Mouse (Mus musculus) spleen, adult 2 months (tissue): ENCODE measurements around the gene Fndc7. TPM values are rescaled to one million over a fixed set of nuclear protein-coding genes. Genes with fewer than 3 reads are reported as not detected.
A peak's percentile ranks its signal among the peaks of the same experiment; 100 is the strongest.

Experiments
- DNase-seq, 2 experiments: peaks; one replicate each; pipeline versions ENCODE4 v3.0.0 to v3.0.0-alpha.2; 2012 to 2021; ENCODE audit warnings: low spot score in 2 of 2, low read depth in 1 of 2
- H3K27ac ChIP-seq: fragments of 200-500 bp; 2 replicates; pipeline ENCODE4 v1.5.1; 2012; ENCODE audit warnings: low read length, inconsistent platforms; ENCODE audit not compliant: insufficient read depth
- H3K27me3 ChIP-seq: fragments of 200-500 bp; 2 replicates; pipeline ENCODE4 v1.6.1; 2012; ENCODE audit warnings: mild to moderate bottlenecking, moderate library complexity, low read length, inconsistent platforms; ENCODE audit not compliant: control insufficient read depth, insufficient read depth
- H3K36me3 ChIP-seq: fragments of 200-500 bp; 2 replicates; pipeline ENCODE4 v1.6.1; 2012; ENCODE audit warnings: mild to moderate bottlenecking, low read length, inconsistent platforms; ENCODE audit not compliant: control insufficient read depth, insufficient read depth
- H3K4me1 ChIP-seq: fragments of 200-500 bp; 2 replicates; pipeline ENCODE4 v1.6.1; 2011; ENCODE audit warnings: inconsistent platforms; ENCODE audit not compliant: control insufficient read depth, insufficient read depth, insufficient read length
- H3K4me3 ChIP-seq: fragments of 200-500 bp; 2 replicates; pipeline ENCODE4 v1.5.1; 2011; ENCODE audit warnings: mild to moderate bottlenecking, inconsistent platforms; ENCODE audit not compliant: insufficient read depth, insufficient read length; ENCODE audit errors: extremely low read depth
- CTCF ChIP-seq: fragments of 200-500 bp; IDR thresholded peaks from 2 replicates; pipeline ENCODE4 v1.5.1; 2011; ENCODE audit warnings: mild to moderate bottlenecking, inconsistent platforms; ENCODE audit not compliant: insufficient read depth, insufficient read length, insufficient replicate concordance; ENCODE audit errors: extremely low read depth
- POLR2A ChIP-seq: fragments of 200-500 bp; IDR thresholded peaks from 2 replicates; pipeline ENCODE4 v1.6.1; 2011; ENCODE audit warnings: low read depth, low read length, inconsistent platforms
- WGBS: fragments of 180-500 bp; shearing (Covaris S2); methylation state at CpG from one replicate; pipeline ENCODE4 v1.1.7; 2018; 5-methylcytosine and 5-hydroxymethylcytosine counted together
- polyA plus RNA-seq: library from polyadenylated mRNA; depleted of rRNA; stranded (reverse); fragments of >200 nt; gene quantifications from 2 replicates; pipeline ENCODE4 v1.2.3, GENCODE M21; 2012

The Fndc7 gene
- polyA plus RNA-seq, 1 experiment = 2.0 TPM

DNA sequence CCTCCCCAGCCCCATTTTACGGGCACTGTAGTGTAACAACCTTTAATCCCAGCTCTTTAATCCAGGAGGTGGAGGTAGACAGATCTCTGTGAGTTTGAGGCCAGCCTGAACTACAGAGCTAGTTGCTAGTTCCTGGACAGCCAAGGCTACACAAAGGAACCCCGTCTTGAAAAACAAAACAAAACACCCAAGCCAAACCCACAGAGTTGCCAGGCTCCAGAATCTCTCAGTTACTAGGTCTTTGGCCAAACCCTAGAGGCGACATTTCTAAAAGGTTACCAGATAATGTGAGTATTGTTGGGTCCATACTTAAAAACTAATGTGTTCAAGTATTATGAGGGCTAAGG is 32.7 kb downstream of the Fndc7 start:
- WGBS = 53% methylated on average over 3 of the region's 3 CpGs
- H3K4me3 ChIP-seq = no peak overlapping the region
- H3K36me3 ChIP-seq = no peaks in the 10 kb centered on the region
- peaks cover 3% of the 10 kb centered on the region; the same call in 1 of the 2 replicates for H3K4me1 ChIP-seq
- TF ChIP-seq POLR2A (no peak), CTCF (no peak)
- no peak for DNase-seq
- H3K27me3 ChIP-seq = no peaks in the 10 kb centered on the region
- peak overlapping the region; percentile 29 for H3K27ac ChIP-seq

DNA sequence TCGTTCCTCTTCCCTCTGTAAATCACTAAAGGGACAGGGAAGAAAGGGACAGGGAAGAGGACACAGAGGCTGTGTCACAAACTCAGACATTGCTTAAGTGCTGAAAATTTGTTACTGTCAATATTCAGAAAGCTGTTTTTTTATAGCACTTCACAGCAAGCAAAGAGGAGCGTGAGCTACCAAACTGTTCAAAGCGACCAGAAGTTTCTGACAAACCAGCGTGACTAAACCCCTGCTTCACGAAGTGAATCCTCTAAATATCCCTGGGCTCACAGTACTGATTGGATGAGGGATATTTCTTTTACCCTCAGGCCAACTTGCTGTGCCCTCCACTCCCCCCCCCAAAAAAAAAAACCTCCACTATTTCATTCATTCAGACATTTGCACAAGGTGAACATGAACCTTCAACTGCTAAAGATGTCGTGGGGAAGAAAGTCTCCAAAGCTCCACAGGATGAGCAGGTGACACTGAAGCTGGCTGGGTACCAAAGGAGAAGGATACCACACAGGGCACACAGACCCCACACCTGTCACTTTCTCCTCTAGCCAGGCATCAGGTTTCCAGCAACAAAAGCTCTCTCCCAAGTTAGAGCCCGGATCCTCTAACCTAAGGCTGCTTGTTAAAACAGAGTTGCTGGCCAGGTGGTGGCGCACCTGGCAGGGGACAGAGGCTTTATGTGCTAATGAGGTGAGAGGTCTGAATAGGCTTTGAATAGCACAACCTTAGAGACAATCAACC is 33.3 kb downstream of the Fndc7 start:
- no peaks in the 10 kb centered on the region for H3K27me3 ChIP-seq
- TF ChIP-seq POLR2A = no peak
- TF ChIP-seq CTCF = peak; percentile 64; the same call in 1 of the 2 replicates
- DNase-seq = peak in 1 of 2 experiments; percentile 69
- H3K36me3 ChIP-seq = no peaks in the 10 kb centered on the region
- H3K4me1 ChIP-seq = peaks cover 3% of the 10 kb centered on the region; the same call in 1 of the 2 replicates
- no peak overlapping the region for H3K4me3 ChIP-seq
- 71% methylated on average over 8 of the region's 8 CpGs for WGBS
- H3K27ac ChIP-seq = peak overlapping the region; percentile 29

DNA sequence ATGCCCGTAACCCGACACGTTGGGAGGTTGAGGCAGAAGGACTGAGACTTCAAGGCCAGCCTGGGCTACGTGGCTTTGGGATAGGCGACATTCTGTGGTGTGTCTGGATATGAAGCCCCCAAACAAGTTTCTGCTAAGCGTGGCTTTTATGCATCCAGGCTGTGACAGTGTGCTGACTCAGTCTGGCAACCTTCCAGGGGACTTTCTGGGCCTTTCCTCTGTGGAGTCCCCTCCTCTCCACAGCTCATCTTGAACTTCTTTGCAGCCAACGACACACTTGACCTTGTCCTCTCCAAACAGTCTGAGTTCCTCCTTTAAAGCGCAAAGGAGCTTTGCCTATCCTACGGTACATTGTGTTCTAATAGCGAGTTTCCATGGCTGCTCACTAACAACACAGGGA is 33.9 kb downstream of the Fndc7 start:
- TF ChIP-seq CTCF (no peak), POLR2A (no peak; the same call in 1 of the 2 replicates)
- 59% methylated on average over 10 of the region's 10 CpGs for WGBS
- no peak for DNase-seq
- Histone ChIP-seq H3K27me3 (no peaks in the 10 kb centered on the region), H3K4me1 (peaks cover 3% of the 10 kb centered on the region; the same call in 1 of the 2 replicates), H3K4me3 (no peak overlapping the region), H3K27ac (peak overlapping the region; percentile 84), H3K36me3 (no peaks in the 10 kb centered on the region)

DNA sequence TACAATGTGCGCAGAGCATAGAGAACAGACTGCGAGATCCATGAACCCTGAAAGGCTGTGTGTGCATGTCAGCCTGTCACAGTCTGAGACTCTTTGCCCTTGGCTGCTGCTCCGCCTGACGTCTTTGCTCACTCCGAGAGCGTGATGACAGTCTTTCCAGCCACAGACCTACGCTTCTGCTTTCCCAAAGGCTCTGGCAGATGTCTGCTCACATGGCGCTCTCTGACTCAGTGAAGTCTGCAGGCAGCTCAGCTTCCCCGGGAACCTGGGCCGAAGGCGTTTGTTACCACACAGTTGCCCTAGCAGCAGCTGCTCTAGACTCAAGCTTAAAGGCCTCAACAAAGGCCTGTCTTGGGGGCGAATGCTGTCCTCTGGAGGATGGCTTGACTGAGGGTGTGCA is 34.4 kb downstream of the Fndc7 start:
- Histone ChIP-seq H3K36me3 (no peaks in the 10 kb centered on the region), H3K27ac (peak overlapping the region; percentile 84), H3K27me3 (no peaks in the 10 kb centered on the region), H3K4me3 (no peak overlapping the region), H3K4me1 (peaks cover 3% of the 10 kb centered on the region; the same call in 1 of the 2 replicates)
- WGBS = 68% methylated on average over 12 of the region's 12 CpGs
- no peak for DNase-seq
- no peak for TF ChIP-seq POLR2A

DNA sequence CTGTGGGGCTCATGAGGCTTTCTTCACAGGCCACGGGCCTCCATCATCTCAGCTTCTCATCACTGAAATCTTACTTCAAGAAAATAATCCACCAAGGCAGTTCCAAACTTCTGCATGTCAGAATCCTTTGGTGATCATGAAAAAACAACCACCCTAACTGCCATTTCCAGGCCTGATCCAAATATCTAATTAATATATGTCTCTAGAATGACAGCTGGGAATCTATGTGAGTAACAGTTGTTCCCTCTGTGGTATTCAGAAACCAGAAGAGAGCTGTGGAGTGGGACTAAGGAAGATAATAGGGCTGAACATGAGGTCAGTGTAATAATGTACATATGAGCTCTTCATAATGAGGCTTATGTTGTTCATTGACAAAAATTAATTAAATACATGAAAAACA is 36.5 kb downstream of the Fndc7 start:
- no peak for DNase-seq
- TF ChIP-seq CTCF (no peak), POLR2A (no peak)
- Histone ChIP-seq H3K36me3 (no peaks in the 10 kb centered on the region), H3K4me3 (no peak overlapping the region), H3K4me1 (peaks cover 3% of the 10 kb centered on the region; the same call in 1 of the 2 replicates), H3K27ac (no peak overlapping the region), H3K27me3 (no peaks in the 10 kb centered on the region)
- 64% methylated on average over 1 of the region's 1 CpGs for WGBS

DNA sequence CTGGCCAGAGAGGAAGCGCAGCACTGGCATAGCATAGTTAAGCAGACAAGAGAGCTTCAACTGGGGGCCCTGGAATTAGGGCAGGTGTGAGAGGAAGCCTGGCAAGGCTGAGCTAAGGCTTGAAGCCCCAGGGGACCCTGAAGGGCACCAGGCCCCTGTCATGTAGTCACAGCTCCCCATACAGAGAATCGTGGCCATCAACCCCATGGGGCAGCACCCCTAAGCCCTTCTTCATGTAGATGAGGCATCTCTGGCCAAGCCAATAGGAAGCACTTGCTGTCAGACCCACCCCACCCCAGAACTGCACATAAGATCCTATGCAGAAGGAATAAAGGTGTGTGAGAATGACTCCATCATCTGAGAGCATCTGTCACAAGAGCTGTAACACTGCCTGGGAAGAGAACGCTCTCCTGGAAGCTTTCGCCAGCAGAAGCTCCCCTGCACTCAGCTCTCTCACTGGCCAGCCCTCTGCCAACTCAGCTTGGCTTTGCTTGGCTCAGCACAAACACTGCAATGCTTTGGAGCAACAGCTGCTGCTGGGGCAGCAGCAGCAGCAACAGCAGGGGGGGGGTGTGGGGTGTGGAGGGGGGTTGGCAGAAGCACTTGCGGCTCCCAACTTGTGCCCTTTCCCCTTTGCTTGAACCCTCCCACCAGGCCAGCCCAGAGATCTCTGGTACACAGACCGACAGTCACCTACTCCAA is 37.7 kb downstream of the Fndc7 start:
- H3K4me3 ChIP-seq = no peak overlapping the region
- DNase-seq = no peak
- H3K4me1 ChIP-seq = peaks cover 3% of the 10 kb centered on the region; the same call in 1 of the 2 replicates
- no peaks in the 10 kb centered on the region for H3K36me3 ChIP-seq
- H3K27me3 ChIP-seq = no peaks in the 10 kb centered on the region
- H3K27ac ChIP-seq = peak overlapping the region; percentile 0; the same call in 1 of the 2 replicates
- TF ChIP-seq POLR2A = no peak
- TF ChIP-seq CTCF = no peak
- 66% methylated on average over 6 of the region's 6 CpGs for WGBS

DNA sequence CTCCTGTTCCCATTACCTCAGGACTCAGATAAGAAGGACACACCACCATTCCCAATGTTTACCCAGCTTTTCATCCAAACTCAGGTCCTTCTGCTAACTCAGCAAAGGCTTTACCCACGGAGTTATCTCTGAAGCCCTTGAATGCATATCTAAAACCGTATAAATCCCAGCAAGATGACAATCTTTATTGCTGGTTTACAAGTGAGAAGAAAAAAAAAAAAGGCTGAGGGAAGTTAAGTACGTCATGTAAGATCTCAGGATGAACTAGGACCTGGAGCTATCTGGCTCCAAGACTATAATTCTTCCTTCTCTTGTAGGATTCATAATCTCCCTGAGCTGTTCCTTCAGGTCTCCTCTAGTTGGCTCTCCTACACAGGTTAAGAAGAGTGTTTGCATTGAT is 38.3 kb downstream of the Fndc7 start:
- 83% methylated on average over 3 of the region's 3 CpGs for WGBS

More for the DNA sequence above, 38.3 kb downstream of the Fndc7 start:
- no peaks in the 10 kb centered on the region for H3K27me3 ChIP-seq
- DNase-seq = no peak
- H3K27ac ChIP-seq = no peak overlapping the region
- H3K36me3 ChIP-seq = no peaks in the 10 kb centered on the region
- TF ChIP-seq CTCF = no peak
- no peak for TF ChIP-seq POLR2A
- H3K4me3 ChIP-seq = no peak overlapping the region
- H3K4me1 ChIP-seq = peaks cover 3% of the 10 kb centered on the region; the same call in 1 of the 2 replicates
